Mouse (Mus musculus) bone marrow macrophage, adult 2 months (primary cell): ENCODE results near the gene Acot1. TPM values are rescaled to one million over a fixed set of nuclear protein-coding genes. Genes with fewer than 3 reads are reported as not detected.
A peak's percentile ranks its signal among the peaks of the same experiment; 100 is the strongest.
"Not testable (repeated sequence)": the region's sequence is repeated elsewhere in the genome, so short reads cannot be mapped to it uniquely, and the experiment has no call there.

Source experiments
- H3K27ac ChIP-seq: 2 replicates; pipeline ENCODE4 v1.5.1; 2012; ENCODE audit warnings: low read depth, low read length; ENCODE audit not compliant: insufficient read depth
- H3K4me1 ChIP-seq: 2 replicates; pipeline ENCODE4 v1.6.1; 2012; ENCODE audit warnings: low read length; ENCODE audit not compliant: control insufficient read depth, insufficient read depth
- H3K4me3 ChIP-seq: 2 replicates; pipeline ENCODE4 v1.5.1; 2012; ENCODE audit warnings: mild to moderate bottlenecking, low read length, moderate library complexity; ENCODE audit not compliant: insufficient read depth
- CTCF ChIP-seq: IDR thresholded peaks from 2 replicates; pipeline ENCODE4 v1.5.1; 2012; ENCODE audit warnings: low read depth, mild to moderate bottlenecking, low read length, moderate library complexity
- POLR2A ChIP-seq: IDR thresholded peaks from 2 replicates; pipeline ENCODE4 v1.6.1; 2012; ENCODE audit warnings: mild to moderate bottlenecking, low read depth, low read length, borderline replicate concordance
- polyA plus RNA-seq: library from polyadenylated mRNA; stranded (reverse); fragments of >200 nt; gene quantifications from 2 replicates; pipeline ENCODE4 v1.2.4, GENCODE M21; 2012; ENCODE audit not compliant: missing spikeins, insufficient read depth, insufficient read length

Gene Acot1
- polyA plus RNA-seq, result 13.0 and 14.5 TPM in 2 replicates

DNA sequence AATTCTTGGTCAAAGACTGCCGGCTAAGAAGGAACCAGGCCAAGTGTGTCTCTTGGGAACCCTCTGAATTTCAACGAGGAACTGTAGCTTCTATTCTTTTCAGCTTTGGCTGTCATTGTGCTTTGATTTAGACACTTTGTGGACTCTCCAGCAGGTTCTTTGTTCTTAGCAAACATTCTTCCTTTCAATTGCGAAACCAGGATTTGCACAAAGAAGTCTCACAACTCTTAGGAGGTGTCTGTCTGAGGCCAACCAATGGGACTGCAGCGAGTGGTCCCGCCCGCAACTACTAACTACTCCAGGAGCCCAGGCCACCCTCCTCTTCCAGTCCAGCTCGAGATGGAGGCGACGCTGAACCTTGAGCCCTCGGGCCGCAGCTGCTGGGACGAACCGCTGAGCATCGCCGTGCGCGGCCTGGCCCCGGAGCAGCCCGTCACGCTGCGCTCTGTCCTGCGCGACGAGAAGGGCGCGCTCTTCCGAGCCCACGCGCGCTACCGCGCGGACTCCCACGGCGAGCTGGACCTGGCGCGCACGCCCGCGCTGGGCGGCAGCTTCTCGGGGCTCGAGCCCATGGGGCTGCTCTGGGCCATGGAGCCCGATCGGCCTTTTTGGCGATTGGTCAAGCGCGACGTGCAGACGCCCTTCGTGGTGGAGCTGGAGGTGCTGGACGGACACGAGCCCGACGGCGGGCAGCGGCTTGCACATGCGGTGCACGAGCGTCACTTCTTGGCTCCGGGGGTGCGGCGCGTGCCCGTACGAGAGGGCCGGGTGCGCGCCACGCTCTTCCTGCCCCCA lies at the start of gene Acot1:
Acot1 (plus strand) TSS at position 320 of the 795 bp plus-strand sequence.
- not testable (repeated sequence) for H3K27ac ChIP-seq
- Histone ChIP-seq H3K4me3 (peak within 1 kb of the TSS; percentile 65), H3K4me1 (peaks cover 20% of the 10 kb centered on the region)

DNA sequence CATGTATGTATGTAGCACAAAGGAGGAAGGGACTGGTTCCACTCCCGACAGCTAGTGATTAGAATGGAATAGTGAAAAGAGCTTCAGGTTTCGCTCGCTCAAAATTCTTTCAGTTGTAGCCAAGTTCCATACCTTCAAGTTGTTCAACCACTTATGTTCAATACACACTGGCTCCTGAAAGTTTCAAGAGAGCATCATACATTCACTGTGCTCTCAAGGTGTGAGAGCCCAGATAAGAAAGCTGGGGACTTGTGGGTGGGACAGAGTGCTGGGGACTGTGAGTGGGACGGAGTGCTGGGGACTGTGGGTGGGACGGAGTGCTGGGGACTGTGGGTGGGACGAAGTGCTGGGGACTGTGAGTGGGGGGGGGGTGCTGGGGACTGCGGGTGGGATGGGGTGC lies 44.1 kb upstream of the Acot1 start:
- no peaks in the 10 kb centered on the region for H3K4me1 ChIP-seq
- no peak overlapping the region for H3K4me3 ChIP-seq
- no peak overlapping the region for H3K27ac ChIP-seq
- TF ChIP-seq POLR2A (no peak), CTCF (no peak)

DNA sequence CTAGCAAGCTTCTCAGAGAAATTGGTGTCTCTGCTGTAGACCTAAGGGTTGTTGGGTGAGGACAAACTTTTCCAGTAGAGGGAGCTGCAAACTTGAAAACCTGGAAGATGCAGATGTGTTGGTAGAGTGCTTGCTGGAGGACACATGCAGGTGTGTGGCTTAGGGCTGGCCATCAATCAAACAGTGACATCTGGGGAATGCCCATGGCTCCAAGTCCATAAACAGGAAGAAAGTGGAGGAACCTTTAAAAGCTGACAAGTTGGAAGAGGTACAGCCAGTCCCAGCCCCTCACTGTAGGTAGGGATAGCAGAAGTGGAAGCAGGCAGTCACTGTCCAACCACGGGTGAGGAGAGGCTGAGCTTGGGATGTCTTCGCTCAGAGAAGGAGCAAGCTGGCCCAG lies 37.2 kb upstream of the Acot1 start:
- Histone ChIP-seq H3K4me3 (no peak overlapping the region), H3K27ac (no peak overlapping the region), H3K4me1 (no peaks in the 10 kb centered on the region)
- TF ChIP-seq POLR2A (no peak), CTCF (peak; percentile 83)

DNA sequence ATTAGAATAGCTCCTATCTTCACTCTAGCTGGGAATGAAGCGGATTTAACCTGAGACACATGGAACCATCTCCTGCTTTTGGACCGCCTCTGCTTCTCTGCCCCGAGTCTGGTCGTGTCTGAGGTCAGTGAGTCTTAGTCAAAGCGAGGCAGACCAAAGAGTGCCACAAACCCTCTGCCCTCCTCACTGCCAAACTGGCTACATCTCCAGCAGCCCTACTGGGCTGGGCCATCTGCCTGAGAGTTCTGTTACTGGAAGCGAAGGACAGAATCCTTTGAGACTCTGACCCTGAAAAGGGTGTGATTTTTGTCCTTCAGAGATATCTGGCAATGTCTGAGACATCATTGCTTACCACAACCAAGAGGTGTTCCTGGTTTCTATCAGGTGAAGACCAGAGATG lies 30.4 kb upstream of the Acot1 start:
- no peak for TF ChIP-seq POLR2A
- TF ChIP-seq CTCF, result no peak

DNA sequence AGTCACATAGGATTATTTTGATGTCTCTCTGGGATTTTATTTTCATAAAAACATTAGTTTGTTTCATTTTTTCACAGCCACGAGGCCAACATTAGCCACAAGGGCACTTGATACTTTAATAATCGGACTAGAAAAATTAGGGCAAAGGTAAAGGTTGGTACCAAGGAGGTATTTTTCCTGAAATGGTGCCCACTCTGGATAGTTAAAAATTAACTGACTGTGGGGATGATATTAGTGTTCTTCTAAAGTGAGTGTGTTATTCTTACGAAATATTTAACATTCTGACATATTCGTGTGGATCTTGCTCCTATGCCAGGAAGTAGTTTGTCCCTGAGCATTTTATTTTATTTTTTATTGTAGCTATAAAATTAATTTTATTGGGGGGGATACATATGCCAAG lies 27.7 kb upstream of the Acot1 start:
- Histone ChIP-seq H3K4me1 (peaks cover 1% of the 10 kb centered on the region), H3K27ac (no peak overlapping the region), H3K4me3 (no peak overlapping the region)
- TF ChIP-seq POLR2A (no peak), CTCF (no peak)

More for the DNA sequence above, 30.4 kb upstream of the Acot1 start:
- Histone ChIP-seq H3K4me1 (no peaks in the 10 kb centered on the region), H3K27ac (no peak overlapping the region), H3K4me3 (no peak overlapping the region)

DNA sequence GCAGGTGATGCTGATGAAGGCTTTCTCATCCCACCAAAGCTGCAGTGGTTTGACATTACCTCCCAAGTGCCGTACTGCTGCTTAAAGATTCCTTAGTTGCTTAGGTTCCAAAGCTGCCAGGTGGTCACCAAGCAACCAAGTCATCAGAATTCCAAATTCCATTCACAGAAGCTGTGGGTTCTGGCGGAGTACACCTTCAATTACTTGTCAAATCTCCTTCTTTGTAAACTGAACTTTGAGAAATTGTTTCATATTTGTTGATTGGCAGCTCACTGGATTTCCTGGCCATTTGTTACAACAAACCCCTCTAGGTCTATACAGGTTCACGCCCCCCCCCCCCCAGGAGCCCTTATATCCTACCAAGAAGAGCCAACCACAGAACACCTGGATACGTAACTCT lies 24.5 kb upstream of the Acot1 start, which contains the start of gene Heatr4:
Heatr4 (minus strand) TSS at position 101 of the 400 bp plus-strand sequence.
- no peak within 1 kb of the TSS for H3K27ac ChIP-seq
- H3K4me1 ChIP-seq, result peaks cover 9% of the 10 kb centered on the region
- TF ChIP-seq CTCF (no peak), POLR2A (no peak)
- H3K4me3 ChIP-seq, result no peak within 1 kb of the TSS

DNA sequence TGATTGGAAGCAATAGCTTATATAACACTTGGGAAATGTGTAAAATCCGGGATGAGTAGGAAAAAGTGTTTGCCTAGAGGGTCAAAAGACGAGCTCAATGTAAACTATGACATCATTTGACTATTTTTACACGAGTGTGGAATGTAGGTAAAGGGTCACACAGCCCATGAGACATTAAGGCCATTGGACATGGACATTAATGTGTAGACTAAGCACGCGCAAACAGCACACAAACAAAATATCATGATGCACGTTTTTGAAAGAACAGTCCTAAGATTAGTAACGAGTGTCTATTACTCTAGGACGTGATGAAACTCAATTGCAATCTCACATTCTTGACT lies 22.1 kb upstream of the Acot1 start:
- Histone ChIP-seq H3K4me3 (peak overlapping the region; percentile 63), H3K4me1 (peaks cover 9% of the 10 kb centered on the region), H3K27ac (peak overlapping the region; percentile 51)
- TF ChIP-seq POLR2A (no peak), CTCF (no peak)

DNA sequence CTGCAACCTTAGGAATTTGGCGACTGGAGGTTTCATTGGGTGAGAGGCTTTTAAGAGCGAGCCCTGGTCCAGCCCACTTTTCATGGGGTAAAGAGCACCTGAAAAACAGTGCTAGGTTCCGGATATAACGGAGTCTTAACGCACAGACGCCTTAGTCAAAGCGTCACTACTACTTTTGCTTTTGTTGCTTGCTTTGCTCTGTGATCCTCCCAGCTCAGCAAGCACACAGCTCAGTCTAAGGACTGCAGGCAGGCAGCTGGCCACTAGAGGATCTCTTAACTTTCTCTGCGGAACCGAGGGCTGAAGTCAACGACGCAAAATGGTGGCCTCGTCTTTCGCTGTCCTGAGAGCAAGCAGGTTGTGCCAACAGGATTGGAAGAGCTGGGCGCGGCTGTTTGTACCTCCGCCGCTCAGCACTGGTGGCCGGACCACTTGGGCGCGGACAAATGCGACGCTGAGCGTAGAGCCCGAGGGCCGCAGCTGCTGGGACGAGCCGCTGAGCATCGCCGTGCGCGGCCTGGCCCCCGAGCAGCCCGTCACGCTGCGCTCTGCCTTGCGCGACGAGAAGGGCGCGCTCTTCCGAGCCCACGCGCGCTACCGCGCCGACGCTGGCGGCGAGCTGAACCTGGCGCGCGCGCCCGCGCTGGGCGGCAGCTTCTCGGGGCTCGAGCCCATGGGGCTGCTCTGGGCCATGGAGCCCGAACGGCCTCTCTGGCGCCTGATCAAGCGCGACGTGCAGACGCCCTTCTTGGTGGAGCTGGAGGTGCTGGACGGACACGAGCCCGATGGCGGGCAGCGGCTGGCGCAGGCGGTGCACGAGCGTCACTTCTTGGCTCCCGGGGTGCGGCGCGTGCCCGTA lies 21.5 kb upstream of the Acot1 start, which contains the start of gene Acot2:
Acot2 (plus strand) TSS at position 279 of the 859 bp plus-strand sequence.
- peak within 1 kb of the TSS; percentile 51 for H3K27ac ChIP-seq
- peak within 1 kb of the TSS; percentile 63 for H3K4me3 ChIP-seq
- peak; percentile 36; the same call in 1 of the 2 replicates for TF ChIP-seq CTCF
- TF ChIP-seq POLR2A, result no peak
- peaks cover 9% of the 10 kb centered on the region for H3K4me1 ChIP-seq

DNA sequence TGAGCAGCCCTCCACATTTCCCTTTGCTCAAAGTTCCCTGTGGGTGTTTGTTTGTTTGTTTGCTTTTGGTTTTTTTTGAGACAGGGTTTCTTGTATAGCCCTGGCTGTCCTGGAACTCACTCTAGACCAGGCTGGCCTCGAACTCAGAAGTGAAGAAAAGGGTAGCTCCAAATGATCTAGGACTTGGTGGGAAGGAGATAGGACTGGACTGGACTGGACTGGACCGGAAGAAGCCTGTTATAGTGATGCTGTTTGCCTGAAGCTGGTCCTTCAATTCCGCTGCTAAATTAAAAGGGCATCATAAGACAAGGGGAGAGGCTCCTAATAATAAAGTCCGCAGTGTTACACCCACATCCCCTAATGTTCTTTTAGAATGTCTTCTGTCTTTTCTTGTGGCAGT lies 20.8 kb upstream of the Acot1 start:
- no peak overlapping the region for H3K27ac ChIP-seq
- TF ChIP-seq CTCF, result no peak
- TF ChIP-seq POLR2A, result no peak
- H3K4me3 ChIP-seq, result peak overlapping the region; percentile 63
- H3K4me1 ChIP-seq, result peaks cover 9% of the 10 kb centered on the region

DNA sequence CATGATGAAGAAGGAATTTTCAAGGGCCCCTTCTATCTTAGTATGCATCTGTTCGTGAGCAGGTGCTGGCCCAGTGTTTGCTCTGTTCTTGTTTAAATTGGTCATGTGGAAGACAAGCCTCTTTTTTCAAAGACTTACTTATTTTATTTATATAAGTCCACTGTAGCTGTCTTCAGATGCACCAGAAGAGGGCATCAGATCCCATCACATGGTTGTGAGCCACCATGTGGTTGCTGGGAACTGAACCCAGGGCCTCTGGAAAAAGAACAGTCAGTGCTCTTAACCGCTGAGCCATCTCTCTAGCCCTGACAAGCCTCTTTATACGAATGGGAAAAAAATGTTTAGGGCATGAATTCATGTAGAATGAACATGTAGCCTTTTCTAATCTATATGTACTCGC lies 19.9 kb upstream of the Acot1 start:
- H3K4me1 ChIP-seq, result peaks cover 9% of the 10 kb centered on the region
- no peak overlapping the region for H3K27ac ChIP-seq
- H3K4me3 ChIP-seq, result no peak overlapping the region
- no peak for TF ChIP-seq POLR2A
- TF ChIP-seq CTCF, result no peak
